Mouse (Mus musculus): ENCODE data around the gene Tet2.

- TF ChIP-seq POLR2A (IDR thresholded peaks at IDR 0.05; ENCODE audit: insufficient read depth, low read depth, low read length): no peak
- TF ChIP-seq CTCF (IDR thresholded peaks at IDR 0.05; ENCODE audit: insufficient read depth, low read depth, low read length): no peak
Measured at GRCm38 (mm10) chr3:133549385-133550170, 4.6 kb upstream of the Tet2 start.
